Mouse (Mus musculus) midbrain, embryonic 13.5 days (tissue): ENCODE data around the gene Defb6. TPM values are rescaled to one million over a fixed set of nuclear protein-coding genes. Genes with fewer than 3 reads are reported as not detected.

Experiments used
- ATAC-seq: fragments of 200-750 bp; cut with Nextera tagmentation; 2 replicates; pipeline ENCODE4 v1.8.0; 2017; ENCODE audit warnings: mild to moderate bottlenecking, moderate TSS enrichment, moderate library complexity
- H3K27ac ChIP-seq: fragments of 300-500 bp; sonication (generic); 2 replicates; pipeline ENCODE4 v1.5.1; 2015; ENCODE audit warnings: inconsistent platforms, mild to moderate bottlenecking, moderate library complexity
- H3K27me3 ChIP-seq: fragments of 300-500 bp; sonication (generic); 2 replicates; pipeline ENCODE4 v1.6.1; 2015; ENCODE audit warnings: mild to moderate bottlenecking, inconsistent platforms
- H3K36me3 ChIP-seq: fragments of 300-500 bp; sonication (generic); 2 replicates; pipeline ENCODE4 v1.6.1; 2015; ENCODE audit warnings: mild to moderate bottlenecking, inconsistent platforms
- H3K4me1 ChIP-seq: fragments of 300-500 bp; sonication (generic); replicated peaks from 2 replicates; pipeline ENCODE4 v1.6.1; 2015; ENCODE audit warnings: inconsistent platforms
- H3K4me2 ChIP-seq: fragments of 300-500 bp; sonication (generic); replicated peaks from 2 replicates; pipeline ENCODE4 v1.6.1; 2015; ENCODE audit warnings: moderate library complexity, mild to moderate bottlenecking, inconsistent platforms
- H3K4me3 ChIP-seq: fragments of 300-500 bp; sonication (generic); replicated peaks from 2 replicates; pipeline ENCODE4 v1.5.1; 2015; ENCODE audit warnings: mild to moderate bottlenecking, inconsistent platforms
- H3K9ac ChIP-seq: fragments of 300-500 bp; sonication (generic); replicated peaks from 2 replicates; pipeline ENCODE4 v1.6.1; 2015; ENCODE audit warnings: mild to moderate bottlenecking, inconsistent platforms
- H3K9me3 ChIP-seq: fragments of 300-500 bp; sonication (generic); 2 replicates; pipeline ENCODE4 v1.6.1; 2016; ENCODE audit warnings: mild to moderate bottlenecking, inconsistent platforms
- WGBS: fragments of 180-500 bp; shearing (Covaris S2); methylation state at CpG from one replicate; pipeline ENCODE4 v1.1.7; 2015; 5-methylcytosine and 5-hydroxymethylcytosine counted together
- polyA plus RNA-seq: library from polyadenylated mRNA; unstranded; fragments of >200 nt; fragmentation: Nextera tagmentation; extraction: Ambion mirVana; gene quantifications from 2 replicates; pipeline ENCODE4 v1.2.1, GENCODE M21; 2015

The Defb6 gene
- not detected in 2 replicates for polyA plus RNA-seq

- ATAC-seq, result no peak
- H3K9me3 ChIP-seq, result no peaks in the 10 kb centered on the region
- no peak within 1 kb of the TSS for H3K4me2 ChIP-seq
- H3K27me3 ChIP-seq, result no peaks in the 10 kb centered on the region
- no peak within 1 kb of the TSS for H3K27ac ChIP-seq
- H3K4me3 ChIP-seq, result no peak within 1 kb of the TSS
- H3K4me1 ChIP-seq, result no peaks in the 10 kb centered on the region
- WGBS, result 48% methylated on average over 1 of the region's 1 CpGs
- no peaks in the 10 kb centered on the region for H3K36me3 ChIP-seq
- no peak within 1 kb of the TSS for H3K9ac ChIP-seq
Measured at GRCm38 (mm10) chr8:19225161-19225560, at the start of gene Defb6. Defb6 (plus strand) TSS chr8:19225478.

GRCm38 (mm10) chr8:19238101-19238500 lies 12.8 kb downstream of the Defb6 start:
- H3K27me3 ChIP-seq, result no peaks in the 10 kb centered on the region
- H3K4me2 ChIP-seq, result no peak overlapping the region
- no peaks in the 10 kb centered on the region; the same call in 1 of the 2 replicates for H3K9me3 ChIP-seq
- H3K36me3 ChIP-seq, result no peaks in the 10 kb centered on the region
- H3K4me3 ChIP-seq, result no peak overlapping the region
- 50% methylated on average over 1 of the region's 1 CpGs for WGBS
- no peak overlapping the region for H3K9ac ChIP-seq
- no peak for ATAC-seq
- H3K4me1 ChIP-seq, result no peaks in the 10 kb centered on the region
- no peak overlapping the region for H3K27ac ChIP-seq

GRCm38 (mm10) chr8:19239616-19240015 lies 14.3 kb downstream of the Defb6 start, which contains the start of gene Defb46:
Defb46 (plus strand) TSS chr8:19239916.
- no peaks in the 10 kb centered on the region for H3K4me1 ChIP-seq
- H3K27me3 ChIP-seq, result no peaks in the 10 kb centered on the region
- H3K9me3 ChIP-seq, result peaks cover 1% of the 10 kb centered on the region; the same call in 1 of the 2 replicates
- H3K9ac ChIP-seq, result no peak within 1 kb of the TSS
- H3K4me3 ChIP-seq, result no peak within 1 kb of the TSS
- WGBS, result 84% methylated on average over 2 of the region's 2 CpGs
- no peak for ATAC-seq
- no peak within 1 kb of the TSS for H3K27ac ChIP-seq
- H3K4me2 ChIP-seq, result no peak within 1 kb of the TSS
- no peaks in the 10 kb centered on the region for H3K36me3 ChIP-seq

GRCm38 (mm10) chr8:19247280-19247679 lies 22.0 kb downstream of the Defb6 start, which contains the start of gene Defb5:
Defb5 (plus strand) TSS chr8:19247580.
- Histone ChIP-seq H3K9ac (no peak within 1 kb of the TSS), H3K4me2 (no peak within 1 kb of the TSS), H3K27me3 (no peaks in the 10 kb centered on the region), H3K4me1 (no peaks in the 10 kb centered on the region), H3K27ac (no peak within 1 kb of the TSS), H3K9me3 (0 out of 2 replicates have a peak, but pooled peaks cover 6% of the 10 kb centered on the region), H3K36me3 (no peaks in the 10 kb centered on the region), H3K4me3 (no peak within 1 kb of the TSS)
- no peak for ATAC-seq
- 93% methylated on average over 5 of the region's 5 CpGs for WGBS

GRCm38 (mm10) chr8:19258136-19258535 lies 32.9 kb downstream of the Defb6 start:
- Histone ChIP-seq H3K9me3 (peaks cover 5% of the 10 kb centered on the region; the same call in 1 of the 2 replicates), H3K36me3 (no peaks in the 10 kb centered on the region), H3K27ac (no peak overlapping the region), H3K4me3 (no peak overlapping the region), H3K27me3 (no peaks in the 10 kb centered on the region), H3K4me2 (no peak overlapping the region), H3K4me1 (no peaks in the 10 kb centered on the region), H3K9ac (no peak overlapping the region)
- ATAC-seq, result no peak

GRCm38 (mm10) chr8:19259667-19260066 lies 34.4 kb downstream of the Defb6 start:
- H3K27me3 ChIP-seq, result no peaks in the 10 kb centered on the region

More at GRCm38 (mm10) chr8:19259667-19260066, 34.4 kb downstream of the Defb6 start:
- WGBS, result 63% methylated on average over 3 of the region's 3 CpGs
- no peaks in the 10 kb centered on the region for H3K36me3 ChIP-seq
- H3K27ac ChIP-seq, result no peak overlapping the region
- H3K9me3 ChIP-seq, result 0 out of 2 replicates have a peak, but pooled peaks cover 5% of the 10 kb centered on the region
- no peak overlapping the region for H3K4me2 ChIP-seq
- H3K9ac ChIP-seq, result no peak overlapping the region
- ATAC-seq, result no peak
- H3K4me1 ChIP-seq, result no peaks in the 10 kb centered on the region
- no peak overlapping the region for H3K4me3 ChIP-seq

Other genes with a start within 250 kb of the Defb6 start
- gene Defb40, start 247.2 kb upstream of the Defb6 start, polyA plus RNA-seq, result not detected in 2 replicates
- not detected in 2 replicates for gene Defb37, start 234.4 kb upstream of the Defb6 start, polyA plus RNA-seq
- gene Defb38, start 198.9 kb upstream of the Defb6 start, polyA plus RNA-seq, result not detected in 2 replicates
- gene Defb39, start 160.7 kb upstream of the Defb6 start, polyA plus RNA-seq, result not detected in 2 replicates
- gene Defb12, start 110.6 kb upstream of the Defb6 start, polyA plus RNA-seq, result not detected in 2 replicates
- not detected in 2 replicates for gene Defb34, start 101.7 kb upstream of the Defb6 start, polyA plus RNA-seq
- not detected in 2 replicates for gene Gm45826, start 84.7 kb upstream of the Defb6 start, polyA plus RNA-seq
- gene Defb14, start 31.1 kb upstream of the Defb6 start, polyA plus RNA-seq, result not detected in 2 replicates
- gene Defb4, start 26.8 kb upstream of the Defb6 start, polyA plus RNA-seq, result not detected in 2 replicates
- not detected in 2 replicates for gene Defb46, start 14.4 kb downstream of the Defb6 start, polyA plus RNA-seq
- gene Defb5, start 22.1 kb downstream of the Defb6 start, polyA plus RNA-seq, result not detected in 2 replicates
- gene Defb3, start 67.9 kb downstream of the Defb6 start, polyA plus RNA-seq, result not detected in 2 replicates
- not detected in 2 replicates for gene Defb8, start 222.1 kb downstream of the Defb6 start, polyA plus RNA-seq